Mouse (Mus musculus) cerebellum, postnatal 10 days (tissue): Measurements from ENCODE around the gene Jph2.
"Not testable (repeated sequence)": the region's sequence is repeated elsewhere in the genome, so short reads cannot be mapped to it uniquely, and the experiment has no call there.

Source experiments
- DNase-seq, 2 experiments: peaks; one replicate each; pipeline ENCODE4 v3.0.0; 2021; ENCODE audit warnings: mixed read lengths in 2 of 2

The Jph2 gene

GRCm38 (mm10) chr2:163411344-163411743 is 13.6 kb upstream of the Jph2 start:
- not testable (repeated sequence) for DNase-seq

DNA sequence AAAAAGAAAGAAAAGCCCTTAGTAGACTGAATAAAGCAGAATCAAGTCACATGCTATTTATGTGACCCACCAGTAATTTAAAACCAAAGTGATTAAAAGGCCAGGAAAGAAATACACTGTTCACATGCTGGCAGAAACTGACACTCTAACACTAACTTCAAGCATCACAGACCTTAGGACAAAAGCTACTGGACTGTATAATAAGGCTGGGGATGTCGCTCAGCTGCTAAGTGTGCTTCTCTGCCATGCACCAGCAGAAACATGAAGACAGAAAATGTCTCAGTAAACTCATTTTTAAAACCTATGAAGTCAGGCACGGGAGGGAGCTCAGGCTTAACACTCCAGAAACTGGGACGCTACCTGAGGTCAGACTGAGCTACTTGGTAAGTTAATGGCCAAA is 12.4 kb upstream of the Jph2 start:
- no peak for DNase-seq

GRCm38 (mm10) chr2:163404037-163404815 is 6.4 kb upstream of the Jph2 start:
- DNase-seq = no peak

DNA sequence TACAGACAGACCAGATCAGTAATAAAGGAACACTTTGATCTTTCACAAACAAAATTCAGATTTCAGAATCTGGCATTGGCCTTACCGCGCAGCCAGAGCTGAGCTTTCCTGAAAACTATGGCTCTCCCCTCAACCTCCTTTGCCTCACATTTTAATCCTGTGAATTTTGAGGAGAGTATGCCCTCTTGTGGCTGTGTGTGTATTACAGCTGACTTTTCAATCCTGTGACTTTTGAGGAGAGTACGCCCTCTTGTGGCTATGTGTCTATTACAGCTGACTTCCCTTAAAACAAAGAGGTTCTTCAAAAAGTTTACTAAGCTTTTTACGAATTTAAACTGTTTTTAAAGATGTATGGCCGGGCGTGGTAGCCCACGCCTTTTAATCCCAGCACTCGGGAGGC is 3.4 kb upstream of the Jph2 start:
- peak; percentile 86 to 88 for DNase-seq

GRCm38 (mm10) chr2:163399222-163399621 is 1.4 kb upstream of the Jph2 start:
- no peak for DNase-seq

DNA sequence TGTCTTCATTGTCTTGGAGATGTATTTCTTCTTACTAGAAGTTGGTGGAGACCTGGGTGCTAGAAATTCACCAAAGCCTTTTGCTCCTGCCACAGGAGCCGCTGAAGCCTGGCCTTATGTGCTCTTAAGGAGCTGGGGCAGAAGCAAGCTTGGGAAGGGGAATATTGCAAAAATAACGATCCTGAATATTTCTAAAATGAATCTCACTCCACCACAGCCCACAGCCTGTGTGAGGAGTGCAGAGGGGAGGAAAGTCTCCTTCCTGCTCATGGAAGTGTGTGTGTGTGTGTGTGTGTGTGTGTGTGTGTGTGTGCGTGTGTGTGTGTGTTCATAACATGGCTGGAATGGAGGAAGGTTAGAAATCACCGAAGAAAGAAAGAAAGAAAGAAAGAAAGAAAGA is 977 bp upstream of the Jph2 start:
- no peak for DNase-seq

GRCm38 (mm10) chr2:163397071-163397470 is 722 bp downstream of the Jph2 start:
- no peak for DNase-seq

GRCm38 (mm10) chr2:163394977-163395376 is 2.8 kb downstream of the Jph2 start:
- DNase-seq = no peak

DNA sequence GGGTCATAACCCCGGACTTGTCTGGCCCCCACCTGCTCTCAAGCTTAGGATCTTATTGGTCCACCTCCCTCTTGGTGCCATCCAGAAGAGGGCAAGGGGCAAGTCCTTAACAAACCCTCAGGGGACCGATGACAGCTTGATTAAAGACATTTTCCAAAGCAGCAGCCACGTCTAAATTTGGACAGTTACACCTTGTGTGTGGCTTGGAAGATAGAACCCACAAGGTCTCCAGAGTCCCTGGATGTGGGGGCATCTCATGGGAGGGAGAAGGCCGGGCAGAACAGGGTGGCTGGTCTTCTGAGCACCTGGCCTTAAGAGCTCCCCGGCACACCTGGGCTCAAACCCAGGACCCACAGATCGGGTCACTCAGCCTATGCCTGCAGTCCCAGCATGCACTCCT is 3.8 kb downstream of the Jph2 start:
- DNase-seq = no peak

DNA sequence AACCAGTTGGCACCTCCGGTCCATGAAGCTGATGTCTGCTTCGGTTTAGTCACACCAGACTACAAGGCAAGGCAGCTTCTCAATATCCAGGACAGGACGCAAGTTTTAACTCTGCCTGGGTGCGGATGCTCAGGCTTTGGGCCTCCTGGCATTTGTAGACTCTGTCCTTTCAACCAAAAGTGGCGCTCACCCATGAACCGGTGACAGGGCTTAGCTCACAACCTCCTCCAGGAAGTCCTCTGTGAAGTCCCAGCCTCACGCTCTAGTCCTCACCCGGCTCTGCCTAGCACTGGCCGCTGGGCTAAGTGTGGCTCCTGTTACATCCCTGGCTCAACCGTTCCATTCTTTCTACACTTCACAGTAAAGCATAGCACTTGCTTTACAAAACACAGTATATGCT is 4.6 kb downstream of the Jph2 start:
- no peak for DNase-seq

DNA sequence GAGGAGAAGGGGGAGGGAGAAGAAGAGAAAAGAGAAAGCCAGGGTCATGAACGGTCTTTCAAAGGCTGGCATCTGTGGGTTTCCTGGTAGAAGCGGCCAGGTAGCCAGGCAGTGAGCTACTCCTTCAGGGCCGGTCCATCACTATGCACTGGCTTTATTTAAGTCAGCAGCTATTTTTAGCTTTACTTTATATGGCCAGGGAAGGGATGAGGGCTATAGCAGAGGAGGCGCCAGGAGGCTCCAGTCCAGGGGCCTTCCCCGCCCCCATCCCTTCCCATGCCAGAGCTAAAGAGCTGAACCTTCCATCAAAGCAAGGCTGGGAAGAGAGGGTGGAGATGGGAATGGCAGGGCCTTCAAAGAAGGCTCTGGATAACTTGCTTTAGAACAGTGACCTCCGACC is 5.4 kb downstream of the Jph2 start:
- peak; percentile 25 to 29 for DNase-seq

DNA sequence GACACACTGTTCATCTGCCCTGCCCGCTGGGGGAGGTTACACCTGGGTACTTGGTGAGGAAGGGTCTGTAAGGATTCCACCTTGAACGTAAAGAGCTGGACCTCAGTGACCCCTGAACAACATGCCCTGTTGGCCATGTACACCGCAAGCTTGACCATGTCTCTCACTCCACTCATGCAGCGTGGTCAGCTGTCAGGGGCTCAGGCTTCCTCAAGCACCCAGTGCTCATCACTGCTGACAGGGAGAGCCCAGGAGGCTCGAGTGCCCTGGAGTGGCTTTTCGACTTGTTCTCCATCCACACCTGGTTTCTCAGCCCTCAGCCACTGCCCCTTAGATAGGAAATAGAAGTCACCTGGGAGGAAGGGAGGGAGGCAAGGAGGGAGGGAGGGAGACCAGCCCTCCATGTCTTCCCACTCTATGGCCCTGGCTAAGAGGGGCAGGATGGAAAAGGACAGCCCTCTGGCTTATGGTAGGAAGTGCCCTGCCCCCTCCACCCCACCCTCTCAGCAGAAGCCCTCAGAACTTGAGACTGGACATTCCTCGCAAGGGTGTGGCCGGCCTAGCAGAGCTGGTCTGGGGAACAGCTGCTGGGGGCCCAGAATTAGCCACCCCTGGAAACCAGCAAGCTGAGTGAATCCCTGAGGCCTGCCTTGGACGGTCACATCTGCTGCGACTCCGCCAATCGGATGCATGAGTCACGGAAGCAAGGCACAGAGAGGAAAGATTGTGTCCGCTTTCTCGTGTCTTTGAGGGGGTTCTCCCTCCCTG is 11.2 kb downstream of the Jph2 start:
- no peak for DNase-seq

- DNase-seq = no peak
Observed at GRCm38 (mm10) chr2:163385126-163385525, 12.7 kb downstream of the Jph2 start.

- peak; percentile 30 to 32 for DNase-seq
Observed at GRCm38 (mm10) chr2:163381246-163381645, 16.5 kb downstream of the Jph2 start.

GRCm38 (mm10) chr2:163379366-163379765 is 18.4 kb downstream of the Jph2 start:
- no peak for DNase-seq

- no peak for DNase-seq
Observed at GRCm38 (mm10) chr2:163376082-163376481, 21.7 kb downstream of the Jph2 start.

- no peak for DNase-seq
Observed at GRCm38 (mm10) chr2:163375468-163375867, 22.3 kb downstream of the Jph2 start.

DNA sequence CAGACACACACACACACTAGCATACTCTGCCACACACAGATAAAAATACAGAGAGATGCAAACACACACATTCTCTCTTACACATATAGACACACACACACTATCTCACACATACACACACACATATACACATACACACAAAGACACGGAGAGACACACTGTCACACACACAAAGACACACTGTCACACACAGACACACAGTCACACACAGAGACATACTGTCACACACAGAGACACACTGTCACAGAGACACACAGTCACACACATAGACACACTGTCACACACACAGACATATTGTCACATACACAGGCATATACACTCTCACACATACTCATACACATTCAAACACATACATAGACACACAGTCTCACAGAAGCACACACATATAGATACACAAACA is 25.2 kb downstream of the Jph2 start:
- DNase-seq = no peak

DNA sequence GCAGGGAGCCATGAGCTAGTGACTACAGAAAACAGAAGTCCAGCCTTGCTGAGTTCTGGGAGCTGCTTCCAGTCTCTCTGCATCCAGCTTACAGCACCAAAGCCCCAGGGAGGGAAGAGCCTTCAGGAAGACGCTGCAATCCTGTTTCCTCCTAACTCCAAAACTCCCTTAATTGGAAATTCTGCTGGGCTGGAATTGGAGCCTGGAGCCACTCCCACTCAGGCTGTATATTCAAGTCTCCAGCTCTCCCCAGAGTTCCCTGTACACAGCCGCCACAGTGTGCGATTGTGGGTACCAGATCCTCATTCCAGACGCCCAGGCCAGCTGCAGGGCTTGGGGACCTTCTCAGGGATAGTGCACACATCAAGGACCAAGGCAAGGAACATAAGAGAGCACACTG is 27.6 kb downstream of the Jph2 start:
- DNase-seq = no peak

DNA sequence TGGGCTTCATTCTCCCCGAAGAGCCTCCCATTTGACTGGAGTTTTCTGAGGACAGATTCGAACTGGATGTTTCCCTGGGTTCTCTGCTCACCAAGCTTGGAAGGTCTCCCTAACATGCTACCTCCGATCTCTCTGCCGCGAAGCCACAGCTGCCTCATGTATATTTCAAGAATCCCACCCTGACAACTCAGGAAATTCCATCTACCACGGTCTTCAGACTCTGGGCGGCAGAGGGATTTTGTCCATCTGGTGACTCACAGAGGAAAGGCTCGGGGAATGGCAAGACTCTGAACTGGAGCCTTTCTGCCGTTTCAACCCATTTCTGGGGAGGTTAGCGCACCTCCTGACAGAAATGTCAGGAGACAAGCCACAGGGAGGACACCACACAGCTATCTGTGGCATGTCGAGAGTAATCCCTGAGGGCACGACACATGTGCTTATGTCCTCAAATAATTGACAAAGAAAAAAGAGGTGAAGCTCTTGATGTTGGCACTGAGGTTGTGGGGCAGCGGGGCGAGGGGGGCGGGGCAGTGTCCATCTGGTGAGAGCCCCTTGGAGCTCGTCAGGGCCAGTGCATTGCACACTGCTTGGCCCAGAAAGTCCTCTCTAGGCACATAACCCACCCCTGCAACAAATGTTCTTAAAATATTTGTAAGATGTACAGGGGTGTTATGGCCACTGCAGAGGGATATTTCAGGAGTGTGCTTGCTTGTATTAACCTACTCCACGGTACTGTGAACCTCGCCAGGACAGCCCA is 32.8 kb downstream of the Jph2 start:
- DNase-seq = peak; percentile 15 to 21

- no peak for DNase-seq
Observed at GRCm38 (mm10) chr2:163362940-163363921, 34.6 kb downstream of the Jph2 start.
